Mouse (Mus musculus): ENCODE results near the gene Nfu1. TPM values are rescaled to one million over a fixed set of nuclear protein-coding genes. Genes with fewer than 3 reads are reported as not detected.

The Nfu1 gene
- 49.8 TPM for polyA plus RNA-seq (2014; fragmentation: Illumina TruSeq; extraction: RNeasy Lipid Tissue Mini Kit (QIAGEN cat#74804); ENCODE audit: insufficient read depth, low read depth, low replicate concordance)

GRCm38 (mm10) chr6:87008887-87009286, at the start of gene Nfu1:
Nfu1 (plus strand) TSS chr6:87009236.

GRCm38 (mm10) chr6:87042337-87043130, 33.5 kb downstream of the Nfu1 start, which contains the start of gene Gfpt1:
Gfpt1 (plus strand) TSS chr6:87042846.

Other genes with a start within 250 kb of the Nfu1 start
- 99.8 TPM for gene Anxa4, start 215.7 kb upstream of the Nfu1 start, polyA plus RNA-seq (2014; fragmentation: Illumina TruSeq; extraction: RNeasy Lipid Tissue Mini Kit (QIAGEN cat#74804); ENCODE audit: insufficient read depth, low read depth, low replicate concordance)
- gene Aak1, start 159.7 kb upstream of the Nfu1 start, polyA plus RNA-seq (2014; fragmentation: Illumina TruSeq; extraction: RNeasy Lipid Tissue Mini Kit (QIAGEN cat#74804); ENCODE audit: insufficient read depth, low read depth, low replicate concordance) = 2.6 TPM
- gene Gfpt1, start 33.6 kb downstream of the Nfu1 start, polyA plus RNA-seq (2014; fragmentation: Illumina TruSeq; extraction: RNeasy Lipid Tissue Mini Kit (QIAGEN cat#74804); ENCODE audit: insufficient read depth, low read depth, low replicate concordance) = 13.1 TPM
- 0.10 TPM for gene D6Ertd527e, start 95.5 kb downstream of the Nfu1 start, polyA plus RNA-seq (2014; fragmentation: Illumina TruSeq; extraction: RNeasy Lipid Tissue Mini Kit (QIAGEN cat#74804); ENCODE audit: insufficient read depth, low read depth, low replicate concordance)